Mouse (Mus musculus) limb, embryonic 11.5 days (tissue): ENCODE results near the gene Hapln2. TPM values are rescaled to one million over a fixed set of nuclear protein-coding genes. Genes with fewer than 3 reads are reported as not detected.

Experiments
- ATAC-seq: fragments of 200-750 bp; cut with Nextera tagmentation; 2 replicates; pipeline ENCODE4 v1.8.0; 2017; ENCODE audit warnings: low read depth; ENCODE audit not compliant: insufficient number of reproducible peaks, low FRiP score, low TSS enrichment
- DNase-seq: peaks from one replicate; pipeline ENCODE4 v3.0.0-alpha.2; 2015; ENCODE audit warnings: low spot score
- H3K27ac ChIP-seq: fragments of 300-500 bp; sonication (generic); replicated peaks from 2 replicates; pipeline ENCODE4 v1.5.1; 2014; ENCODE audit warnings: low read depth, mild to moderate bottlenecking, low read length
- H3K27me3 ChIP-seq: fragments of 300-500 bp; sonication (generic); 2 replicates; pipeline ENCODE4 v1.6.1; 2014; ENCODE audit warnings: mild to moderate bottlenecking, low read length, mixed read lengths; ENCODE audit not compliant: control insufficient read depth, insufficient read depth
- H3K36me3 ChIP-seq: fragments of 300-500 bp; sonication (generic); 2 replicates; pipeline ENCODE4 v1.6.1; 2014; ENCODE audit warnings: mild to moderate bottlenecking, low read length, moderate library complexity, mixed read lengths; ENCODE audit not compliant: control insufficient read depth, insufficient read depth
- H3K4me1 ChIP-seq: fragments of 300-500 bp; sonication (generic); 2 replicates; pipeline ENCODE4 v1.6.1; 2014; ENCODE audit warnings: low read length, mixed read lengths; ENCODE audit not compliant: control insufficient read depth, insufficient read depth
- H3K4me2 ChIP-seq: fragments of 300-500 bp; sonication (generic); 2 replicates; pipeline ENCODE4 v1.6.1; 2014; ENCODE audit warnings: low read depth, mild to moderate bottlenecking, moderate library complexity; ENCODE audit not compliant: severe bottlenecking
- H3K4me3 ChIP-seq: fragments of 300-500 bp; sonication (generic); 2 replicates; pipeline ENCODE4 v1.5.1; 2014; ENCODE audit warnings: low read depth, low read length
- H3K9ac ChIP-seq: fragments of 300-500 bp; sonication (generic); 2 replicates; pipeline ENCODE4 v1.6.1; 2014; ENCODE audit warnings: mild to moderate bottlenecking, low read length
- H3K9me3 ChIP-seq: fragments of 300-500 bp; sonication (generic); 2 replicates; pipeline ENCODE4 v1.6.1; 2016; ENCODE audit warnings: low read length; ENCODE audit not compliant: control insufficient read depth
- WGBS: fragments of 180-500 bp; shearing (Covaris S2); extraction: QIAGEN DNeasy Blood & Tissue Kit; methylation state at CpG from one replicate; pipeline ENCODE4 v1.1.7; 2014; 5-methylcytosine and 5-hydroxymethylcytosine counted together
- polyA plus RNA-seq: library from polyadenylated mRNA; unstranded; fragments of >200 nt; fragmentation: Nextera tagmentation; extraction: Ambion mirVana; gene quantifications from 2 replicates; pipeline ENCODE4 v1.2.1, GENCODE M21; 2014

Gene Hapln2
- polyA plus RNA-seq, 1 experiment from 2014 or later = 0.44 TPM

DNA sequence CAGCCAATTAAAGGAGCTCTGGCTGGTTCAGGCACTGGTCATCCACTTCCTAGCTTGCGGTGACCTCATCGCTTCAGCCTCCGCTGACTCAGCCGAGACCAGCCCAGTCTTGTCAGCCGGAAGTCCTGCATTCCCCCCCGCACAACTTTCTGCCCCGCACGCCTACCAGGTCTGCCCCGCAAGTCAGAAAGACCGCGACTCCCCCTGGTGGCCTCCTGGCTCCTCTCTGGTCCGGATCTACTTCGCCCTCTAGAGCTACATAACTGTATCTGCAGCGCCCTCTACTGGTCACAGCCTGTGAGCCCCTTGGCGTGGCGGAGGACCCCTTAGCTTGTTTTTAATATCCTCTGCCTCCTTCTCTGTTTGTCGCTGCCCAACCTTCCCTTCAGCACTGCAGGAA, 40.5 kb downstream of the Hapln2 start:
- H3K4me2 ChIP-seq = peak overlapping the region; percentile 72
- H3K27me3 ChIP-seq = peaks cover 15% of the 10 kb centered on the region; the same call in 1 of the 2 replicates
- H3K9me3 ChIP-seq = no peaks in the 10 kb centered on the region
- no peaks in the 10 kb centered on the region for H3K36me3 ChIP-seq
- peaks cover 28% of the 10 kb centered on the region for H3K4me1 ChIP-seq
- peak overlapping the region; percentile 25 for H3K4me3 ChIP-seq
- ATAC-seq (peak; percentile 81), DNase-seq (peak; percentile 100)
- H3K9ac ChIP-seq = no peak overlapping the region
- no peak overlapping the region for H3K27ac ChIP-seq
- 0% methylated on average over 17 of the region's 17 CpGs for WGBS

DNA sequence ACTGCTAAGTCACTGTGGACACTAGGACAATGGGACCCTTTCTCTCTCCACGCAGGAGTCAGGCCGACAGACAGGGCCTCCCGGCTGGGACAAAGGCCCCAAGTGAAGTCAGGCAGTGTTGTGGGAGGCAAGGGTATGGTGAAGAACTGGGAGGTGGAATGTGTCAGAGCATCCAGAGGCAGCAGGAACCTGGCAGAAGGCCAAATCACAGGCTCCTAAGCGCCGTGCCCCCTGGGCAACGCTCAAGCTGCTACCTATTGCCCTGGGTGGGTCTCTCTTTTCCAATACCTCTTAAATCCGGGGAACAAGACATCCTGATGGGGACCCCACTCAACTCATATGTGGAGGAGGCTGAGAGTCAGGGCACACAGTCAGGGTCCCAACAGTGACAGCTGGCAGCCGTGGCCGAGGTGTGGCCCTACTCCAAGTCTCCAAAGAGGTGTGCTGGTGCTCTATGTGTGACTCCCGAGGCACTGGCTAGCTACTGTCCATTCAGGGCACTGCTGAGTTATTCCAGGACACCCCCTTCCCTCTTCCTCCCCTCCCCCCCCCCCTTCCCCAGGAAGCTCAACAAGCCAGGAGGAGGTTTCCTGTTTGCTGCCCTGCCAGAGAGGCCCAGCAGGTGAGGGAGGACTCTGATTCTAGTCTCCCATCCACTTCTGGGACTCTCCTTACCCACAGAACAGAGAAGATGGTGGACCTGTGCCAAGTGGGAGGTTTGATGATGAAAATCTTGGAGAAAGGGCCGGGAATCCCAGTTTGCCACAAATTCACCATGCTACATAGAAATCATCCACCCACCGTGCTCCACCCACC, 41.7 kb downstream of the Hapln2 start:
- Histone ChIP-seq H3K9me3 (no peaks in the 10 kb centered on the region), H3K4me1 (peaks cover 28% of the 10 kb centered on the region), H3K4me2 (no peak overlapping the region), H3K9ac (no peak overlapping the region), H3K27ac (no peak overlapping the region), H3K36me3 (no peaks in the 10 kb centered on the region), H3K27me3 (peaks cover 15% of the 10 kb centered on the region; the same call in 1 of the 2 replicates), H3K4me3 (no peak overlapping the region)
- WGBS = 61% methylated on average over 12 of the region's 12 CpGs
- DNase-seq (no peak), ATAC-seq (no peak)

DNA sequence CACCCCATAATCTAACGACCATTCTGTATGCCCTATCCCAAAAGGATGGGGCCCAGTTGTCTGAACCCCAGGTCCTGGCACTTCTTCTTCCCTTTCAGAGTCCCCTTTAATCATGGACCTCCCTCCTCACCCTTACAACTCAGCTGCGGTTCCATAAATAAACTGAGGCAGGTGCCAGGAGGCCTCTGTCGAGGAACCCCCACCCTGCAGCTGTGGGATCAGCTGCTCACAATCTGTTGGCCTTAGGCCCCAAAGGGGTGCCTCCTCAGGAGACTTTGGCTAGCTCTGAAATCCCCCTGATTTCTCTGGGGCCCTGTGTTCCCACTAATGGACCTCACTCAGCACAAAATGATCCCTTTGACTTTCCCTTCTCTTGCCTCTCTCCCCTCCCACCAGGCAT, 43.3 kb downstream of the Hapln2 start:
- H3K9ac ChIP-seq = no peak overlapping the region
- ATAC-seq = no peak
- H3K4me1 ChIP-seq = peaks cover 28% of the 10 kb centered on the region
- no peak overlapping the region for H3K4me2 ChIP-seq
- H3K36me3 ChIP-seq = no peaks in the 10 kb centered on the region
- H3K27me3 ChIP-seq = peaks cover 9% of the 10 kb centered on the region; the same call in 1 of the 2 replicates
- WGBS = 37% methylated on average over 3 of the region's 3 CpGs
- no peak overlapping the region for H3K27ac ChIP-seq
- no peak overlapping the region for H3K4me3 ChIP-seq
- no peaks in the 10 kb centered on the region for H3K9me3 ChIP-seq
- no peak for DNase-seq

DNA sequence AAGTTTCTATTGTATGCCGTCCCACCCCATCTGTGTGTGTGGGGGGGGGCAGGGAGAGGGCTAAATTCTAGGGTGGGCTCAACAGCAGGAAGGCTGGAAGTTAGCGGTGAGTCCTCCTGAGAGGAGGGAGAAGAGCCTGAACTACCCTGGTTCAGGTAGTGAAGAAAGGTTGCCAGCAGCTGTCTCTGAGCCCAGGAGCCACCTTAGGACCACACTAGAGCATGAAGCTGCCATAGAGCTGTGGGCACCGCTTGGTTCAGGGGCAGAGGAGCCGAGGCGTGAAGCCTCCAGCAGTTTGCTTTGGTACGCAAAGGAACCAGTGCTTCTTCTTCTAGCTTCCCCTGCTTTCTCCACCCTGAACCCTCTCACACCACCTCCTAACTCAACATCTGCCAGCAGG, 43.8 kb downstream of the Hapln2 start:
- 51% methylated on average over 6 of the region's 6 CpGs for WGBS
- no peaks in the 10 kb centered on the region for H3K9me3 ChIP-seq
- DNase-seq (no peak), ATAC-seq (no peak)
- no peak overlapping the region; the same call in 1 of the 2 replicates for H3K27ac ChIP-seq
- H3K4me2 ChIP-seq = peak overlapping the region; percentile 20; the same call in 1 of the 2 replicates
- no peak overlapping the region for H3K9ac ChIP-seq
- 0 out of 2 replicates have a peak overlapping the region, but pooled peaks have one; percentile 6 for H3K4me3 ChIP-seq
- peaks cover 5% of the 10 kb centered on the region; the same call in 1 of the 2 replicates for H3K27me3 ChIP-seq
- peaks cover 28% of the 10 kb centered on the region for H3K4me1 ChIP-seq
- H3K36me3 ChIP-seq = no peaks in the 10 kb centered on the region

DNA sequence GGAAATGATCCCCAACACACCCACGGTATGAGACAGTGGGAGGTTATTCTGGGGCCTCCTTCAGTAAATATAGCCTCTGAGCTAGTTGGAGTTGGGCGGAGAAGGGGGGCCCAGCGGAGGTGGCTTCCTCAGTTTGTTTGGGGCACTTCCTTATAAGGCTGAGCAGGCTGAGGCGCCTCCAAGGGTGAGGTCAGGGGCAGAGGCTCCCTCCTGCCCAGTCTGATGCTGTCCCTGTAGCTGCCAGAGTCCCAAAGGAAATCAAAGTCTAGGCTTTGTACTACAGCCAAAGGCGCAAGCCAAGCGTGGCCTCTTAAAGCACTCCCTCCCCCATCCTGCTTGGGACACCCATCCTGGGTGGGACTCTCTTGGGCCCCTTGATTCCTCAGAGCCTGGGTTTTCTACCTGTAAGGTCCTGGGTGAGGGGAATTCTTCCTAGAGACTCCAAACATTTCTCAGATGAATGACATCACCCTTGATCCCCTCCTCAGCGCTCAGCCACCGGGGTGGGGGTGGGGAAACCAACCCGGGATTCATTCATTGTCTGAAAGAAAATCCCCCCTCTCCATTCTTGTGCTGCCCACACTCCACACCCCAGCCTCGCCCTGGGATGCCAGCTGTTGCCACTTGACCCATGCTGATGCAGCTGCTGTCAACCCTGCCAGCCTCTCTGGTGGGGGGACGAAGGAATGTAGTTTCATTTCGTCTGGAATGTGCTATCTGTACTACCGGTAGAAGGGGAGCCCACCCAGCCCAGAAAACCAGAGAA, 44.4 kb downstream of the Hapln2 start:
- no peak for ATAC-seq
- H3K4me1 ChIP-seq = peaks cover 26% of the 10 kb centered on the region

DNA sequence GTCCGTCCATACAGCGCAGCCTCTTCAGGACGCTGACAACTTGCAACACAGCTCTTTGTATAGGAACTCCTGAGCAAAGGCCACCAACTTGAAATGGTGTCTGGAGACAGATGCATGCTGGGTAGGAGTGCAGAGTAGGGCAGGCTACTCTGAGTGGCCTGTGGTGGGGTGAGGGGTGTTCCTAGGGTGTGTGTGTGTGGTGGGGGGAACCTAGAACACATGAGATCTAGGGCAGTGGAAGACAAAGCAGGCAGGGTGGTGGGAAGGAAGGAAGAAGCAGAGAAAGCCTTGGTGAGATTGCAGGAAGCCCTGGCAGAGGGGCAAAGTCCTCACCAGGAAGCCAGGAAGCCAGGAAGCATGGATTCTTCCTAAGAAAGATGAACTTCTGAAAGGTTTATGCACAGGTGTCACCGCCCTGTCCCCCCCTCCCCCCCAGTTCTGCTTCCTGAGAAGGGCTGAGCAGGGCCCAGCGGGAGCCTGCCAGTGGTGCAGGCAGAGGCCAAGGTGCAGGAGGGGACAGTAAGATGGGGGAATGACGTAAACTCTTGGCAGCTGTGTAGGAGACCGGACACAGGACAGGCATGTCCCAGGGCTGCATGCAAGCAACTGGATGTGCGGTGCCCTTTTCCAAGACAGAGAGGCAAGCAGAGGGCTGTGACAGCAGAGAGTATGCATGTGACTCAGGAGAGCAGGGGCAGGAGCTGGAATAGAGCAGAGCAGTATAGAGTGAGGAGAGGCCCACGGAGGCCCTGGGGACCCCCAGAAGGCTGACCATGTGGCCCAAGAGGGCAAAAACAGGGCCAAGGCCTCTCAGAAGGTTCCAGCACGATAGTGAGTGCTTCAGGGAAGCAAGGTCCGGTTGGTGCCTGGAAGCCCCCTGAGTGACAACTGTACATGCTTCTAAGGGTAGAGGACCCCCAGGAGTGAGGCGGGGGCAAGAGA, 45.2 kb downstream of the Hapln2 start:
- 38% methylated on average over 12 of the region's 12 CpGs for WGBS
- ATAC-seq (no peak), DNase-seq (no peak)
- H3K36me3 ChIP-seq = no peaks in the 10 kb centered on the region
- no peaks in the 10 kb centered on the region for H3K27me3 ChIP-seq
- H3K27ac ChIP-seq = peak overlapping the region; percentile 21; the same call in 1 of the 2 replicates
- no peaks in the 10 kb centered on the region for H3K9me3 ChIP-seq
- peak overlapping the region; percentile 20; the same call in 1 of the 2 replicates for H3K4me2 ChIP-seq
- H3K9ac ChIP-seq = peak overlapping the region; percentile 22; the same call in 1 of the 2 replicates
- H3K4me3 ChIP-seq = no peak overlapping the region
- peaks cover 19% of the 10 kb centered on the region for H3K4me1 ChIP-seq

More for the DNA sequence above, 44.4 kb downstream of the Hapln2 start:
- Histone ChIP-seq H3K4me3 (0 out of 2 replicates have a peak overlapping the region, but pooled peaks have one; percentile 6), H3K27me3 (peaks cover under 1% of the 10 kb centered on the region; the same call in 1 of the 2 replicates), H3K9ac (peak overlapping the region; percentile 22; the same call in 1 of the 2 replicates), H3K4me2 (peak overlapping the region; percentile 20; the same call in 1 of the 2 replicates), H3K9me3 (no peaks in the 10 kb centered on the region), H3K27ac (peak overlapping the region; percentile 39; the same call in 1 of the 2 replicates), H3K36me3 (no peaks in the 10 kb centered on the region)
- peak; percentile 31 for DNase-seq
- 10% methylated on average over 13 of the region's 13 CpGs for WGBS

DNA sequence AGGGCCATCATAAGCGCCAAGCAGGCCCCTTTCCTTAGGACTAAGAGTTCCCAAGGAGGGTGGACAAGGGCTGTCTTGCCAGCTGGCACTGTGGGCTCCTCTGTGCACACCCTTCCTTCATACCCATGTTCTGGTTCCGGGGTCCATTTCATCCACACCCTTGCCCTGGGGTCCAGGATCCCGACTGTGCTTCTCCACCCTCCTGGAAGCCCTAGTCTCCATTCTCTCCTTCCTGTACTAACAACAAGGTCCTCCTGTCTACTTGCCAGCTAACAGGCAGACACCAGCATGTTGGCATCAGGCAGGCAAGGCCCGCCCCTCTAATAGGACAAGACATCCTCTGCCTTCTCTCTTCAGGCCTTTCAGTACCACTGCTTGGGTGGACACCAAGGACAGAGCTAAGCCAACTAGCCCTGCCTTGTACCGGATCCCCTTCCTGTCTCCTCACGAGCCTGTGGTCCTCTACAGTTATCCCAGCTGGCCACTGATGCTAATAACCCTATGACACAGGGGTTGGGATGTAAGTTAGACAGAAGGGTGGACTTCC, 46.1 kb downstream of the Hapln2 start:
- H3K27ac ChIP-seq = no peak overlapping the region
- DNase-seq = no peak
- H3K27me3 ChIP-seq = no peaks in the 10 kb centered on the region
- H3K9ac ChIP-seq = no peak overlapping the region
- ATAC-seq = no peak
- H3K9me3 ChIP-seq = no peaks in the 10 kb centered on the region
- no peak overlapping the region for H3K4me2 ChIP-seq
- H3K4me3 ChIP-seq = no peak overlapping the region
- H3K36me3 ChIP-seq = no peaks in the 10 kb centered on the region
- WGBS = 87% methylated on average over 6 of the region's 6 CpGs
- H3K4me1 ChIP-seq = peaks cover 19% of the 10 kb centered on the region
